Mouse (Mus musculus) thymus, adult 2 months (tissue): ENCODE data around the gene St6galnac4.

Experiments
- CTCF ChIP-seq: fragments of 200-500 bp; IDR thresholded peaks from 2 replicates; pipeline ENCODE4 v1.5.1; 2012; ENCODE audit warnings: mild to moderate bottlenecking, control low read depth, low read length, moderate library complexity, borderline replicate concordance; ENCODE audit not compliant: control insufficient read depth, poor library complexity, insufficient read depth; ENCODE audit errors: extremely low read depth
- POLR2A ChIP-seq: fragments of 200-500 bp; IDR thresholded peaks from 2 replicates; pipeline ENCODE4 v1.6.1; 2012; ENCODE audit warnings: mild to moderate bottlenecking, low read length, control low read depth, moderate library complexity; ENCODE audit not compliant: control insufficient read depth, poor library complexity, insufficient read depth; ENCODE audit errors: extremely low read depth

GRCm38 (mm10) chr2:32620682-32621516, 34.0 kb downstream of the St6galnac4 start:
- no peak for TF ChIP-seq CTCF
- no peak for TF ChIP-seq POLR2A
